ENCODE assay signal across 8 mouse cellular contexts in genomic region chr9:108052885-108053664, GRCm38 (mm10). TPM values are rescaled to one million over a fixed set of nuclear protein-coding genes. Genes with fewer than 3 reads are reported as not detected.
DNase-seq lines count a peak whose midpoint lies in the region; ATAC-seq and TF ChIP-seq lines count a peak whose summit lies in the region.

TSS of gene Amigo3 (plus strand) at chr9:108053159.

- 56% methylated on average over 20 of the region's 20 CpGs for WGBS in forebrain, embryonic 16.5 days
- 50% methylated on average over 20 of the region's 20 CpGs for WGBS in lung, embryonic 14.5 days
- 55% methylated on average over 20 of the region's 20 CpGs for WGBS in olfactory bulb, adult 2 months
- 60% methylated on average over 20 of the region's 20 CpGs for whole genome bisulfite sequencing in thymus, adult 2 months

- H3K9ac ChIP-seq in forebrain, embryonic 16.5 days (replicated peaks; ENCODE audit: low read depth, low read length), result no peak within 1 kb of the TSS
- H3K9ac ChIP-seq in lung, embryonic 14.5 days, result no peak within 1 kb of the TSS

- H3K4me2 ChIP-seq in forebrain, embryonic 16.5 days (ENCODE audit: low read length), result peak within 1 kb of the TSS; percentile 21; the same call in 1 of the 2 replicates
- H3K4me2 ChIP-seq in lung, embryonic 14.5 days, result peak within 1 kb of the TSS; percentile 53

- DNase-seq in G1E (ENCODE audit: low spot score), result peak; percentile 90
- DNase-seq in cerebellum, adult 18-20 months, result peak; percentile 94 to 95
- peak; percentile 96 to 98 for DNase-seq in heart, postnatal 36 days
- DNase-seq in layer of hippocampus, adult 2 months (ENCODE audit: low spot score in 2 of 2), result peak; percentile 96 to 97
- DNase-seq in lung, embryonic 14.5 days, result peak; percentile 100
- peak; percentile 96 for DNase-seq in thymus, adult 2 months

- H3K9me3 ChIP-seq in G1E (replicated peaks), result no peaks in the 10 kb centered on the region
- H3K9me3 ChIP-seq in forebrain, embryonic 16.5 days (ENCODE audit: control insufficient read depth, low read length), result no peaks in the 10 kb centered on the region
- no peaks in the 10 kb centered on the region for H3K9me3 ChIP-seq in lung, embryonic 14.5 days (ENCODE audit: low read depth, low read length)

- intact Hi-C loops in heart, postnatal 36 days (cut with DNase I), result loop anchor here (1.0 to 5.0 kb wide), 3 partner anchors 66 to 149 kb away; no protein-coding TSS in a partner anchor

- ATAC-seq in G1E (ENCODE audit: extremely low read depth, insufficient number of reproducible peaks, low FRiP score, poor library complexity, severe bottlenecking), result peak; percentile 48
- ATAC-seq in forebrain, embryonic 16.5 days, result peak; percentile 29
- ATAC-seq in lung, embryonic 14.5 days (ENCODE audit: insufficient read depth), result peak; percentile 57

- peaks cover 61% of the 10 kb centered on the region for H3K4me1 ChIP-seq in G1E (ENCODE audit: insufficient read depth, low read depth, low read length)
- H3K4me1 ChIP-seq in forebrain, embryonic 16.5 days (replicated peaks; ENCODE audit: control insufficient read depth, insufficient read depth, low read length), result peaks cover 18% of the 10 kb centered on the region
- peaks cover 7% of the 10 kb centered on the region; the same call in 1 of the 2 replicates for H3K4me1 ChIP-seq in lung, embryonic 14.5 days (ENCODE audit: insufficient read depth)
- peaks cover 25% of the 10 kb centered on the region for H3K4me1 ChIP-seq in olfactory bulb, adult 2 months (ENCODE audit: control insufficient read depth, insufficient read depth, low read length)
- peaks cover 15% of the 10 kb centered on the region for H3K4me1 ChIP-seq in thymus, adult 2 months (replicated peaks; ENCODE audit: control insufficient read depth, insufficient read depth, low read length)

- H3K27ac ChIP-seq in forebrain, embryonic 16.5 days (ENCODE audit: low read length), result no peak within 1 kb of the TSS
- peak within 1 kb of the TSS; percentile 67; the same call in 1 of the 2 replicates for H3K27ac ChIP-seq in layer of hippocampus, adult 2 months
- peak within 1 kb of the TSS; percentile 73; the same call in 1 of the 2 replicates for H3K27ac ChIP-seq in lung, embryonic 14.5 days (ENCODE audit: low read depth)
- no peak within 1 kb of the TSS for H3K27ac ChIP-seq in olfactory bulb, adult 2 months (ENCODE audit: insufficient read depth, low read depth, low read length)
- H3K27ac ChIP-seq in thymus, adult 2 months (ENCODE audit: control insufficient read depth, insufficient read depth, low read length), result no peak within 1 kb of the TSS

- H3K36me3 ChIP-seq in G1E (replicated peaks), result peaks cover 87% of the 10 kb centered on the region
- H3K36me3 ChIP-seq in forebrain, embryonic 16.5 days (ENCODE audit: control insufficient read depth, insufficient read depth), result peaks cover 14% of the 10 kb centered on the region
- H3K36me3 ChIP-seq in lung, embryonic 14.5 days (ENCODE audit: insufficient read depth), result peaks cover 65% of the 10 kb centered on the region
- H3K36me3 ChIP-seq in thymus, adult 2 months (ENCODE audit: control insufficient read depth, insufficient read depth, low read length), result peaks cover 11% of the 10 kb centered on the region

- no peak for TF ChIP-seq POLR2A in olfactory bulb, adult 2 months (IDR thresholded peaks at IDR 0.05; ENCODE audit: insufficient read depth, low read depth, low read length)
- no peak for TF ChIP-seq POLR2A in thymus, adult 2 months (IDR thresholded peaks at IDR 0.05; ENCODE audit: control insufficient read depth, extremely low read depth, insufficient read depth, low read length, poor library complexity)

- peak; percentile 61; the same call in 1 of the 2 replicates for TF ChIP-seq CTCF in G1E (IDR thresholded peaks at IDR 0.05; ENCODE audit: low read depth, low read length)
- TF ChIP-seq CTCF in layer of hippocampus, adult 2 months (conservative IDR thresholded peaks at IDR 0.05), result peak; percentile 99
- TF ChIP-seq CTCF in lung, embryonic 14.5 days (IDR thresholded peaks at IDR 0.05; ENCODE audit: low read depth), result peak; percentile 91
- TF ChIP-seq CTCF in olfactory bulb, adult 2 months (IDR thresholded peaks at IDR 0.05; ENCODE audit: insufficient read depth, low read depth, low read length), result peak; percentile 69
- peak; percentile 90 for TF ChIP-seq CTCF in thymus, adult 2 months (IDR thresholded peaks at IDR 0.05; ENCODE audit: borderline replicate concordance, control insufficient read depth, extremely low read depth, insufficient read depth, low read length, poor library complexity)

- H3K27me3 ChIP-seq in G1E (ENCODE audit: insufficient read depth, low read length), result no peaks in the 10 kb centered on the region; the same call in 1 of the 2 replicates
- no peaks in the 10 kb centered on the region for H3K27me3 ChIP-seq in forebrain, embryonic 16.5 days (replicated peaks; ENCODE audit: control insufficient read depth, insufficient read depth, low read length)
- no peaks in the 10 kb centered on the region for H3K27me3 ChIP-seq in lung, embryonic 14.5 days (ENCODE audit: insufficient read depth, low read length)
- no peaks in the 10 kb centered on the region for H3K27me3 ChIP-seq in thymus, adult 2 months (ENCODE audit: control insufficient read depth, insufficient read depth, low read length)

- H3K4me3 ChIP-seq in G1E (ENCODE audit: low read depth, low read length), result peak within 1 kb of the TSS; percentile 52; the same call in 1 of the 2 replicates
- H3K4me3 ChIP-seq in forebrain, embryonic 16.5 days (replicated peaks; ENCODE audit: low read length), result no peak within 1 kb of the TSS
- no peak within 1 kb of the TSS; the same call in 1 of the 2 replicates for H3K4me3 ChIP-seq in layer of hippocampus, adult 2 months
- H3K4me3 ChIP-seq in lung, embryonic 14.5 days (ENCODE audit: low read depth, low read length), result peak within 1 kb of the TSS; percentile 6
- no peak within 1 kb of the TSS for H3K4me3 ChIP-seq in olfactory bulb, adult 2 months (ENCODE audit: insufficient read depth, low read depth, low read length)
- H3K4me3 ChIP-seq in thymus, adult 2 months (ENCODE audit: control insufficient read depth, insufficient read depth, low read length), result no peak within 1 kb of the TSS

RNA-seq across cellular contexts. Expression of gene Amigo3, which starts in this region (rescaled TPM):
- 0.63 TPM in 1 of 2 replicates, not detected in the other for total RNA-seq in G1E (2014; fragmentation: Nextera tagmentation)
- 1.7 and 2.0 TPM in 2 replicates for total RNA-seq in G1E (2017)
- 0.31 and 0.35 TPM in 2 replicates for polyA plus RNA-seq in G1E (2012)
- 2.5 and 3.4 TPM in 2 replicates for polyA plus RNA-seq in forebrain, embryonic 16.5 days (2015; fragmentation: Nextera tagmentation; extraction: Ambion mirVana)
- 1 to 10 TPM; 1.1 to 1.4 TPM for total RNA-seq in heart, postnatal 36 days (2021)
- 1 to 10 TPM; 2.0 to 2.6 TPM for total RNA-seq in layer of hippocampus, adult 2 months (2021)
- 3.1 and 3.4 TPM in 2 replicates for polyA plus RNA-seq in lung, embryonic 14.5 days (2014; fragmentation: Nextera tagmentation; extraction: Ambion mirVana)
- not detected in 2 replicates for polyA plus RNA-seq in olfactory bulb, adult 2 months (2012; ENCODE audit: insufficient read depth, insufficient read length, low replicate concordance, missing spikeins)
- 4.5 and 4.8 TPM in 2 replicates for polyA plus RNA-seq in thymus, adult 2 months (2012; rRNA removed)

Comparison
In these comparisons a context has a peak if more than half of its experiments do, and no peak if none do; other contexts are left out.
1. H3K4me3 ChIP-seq: peak in G1E (single experiment) and lung, embryonic 14.5 days (single experiment); none in forebrain, embryonic 16.5 days (single experiment), layer of hippocampus, adult 2 months (single experiment), olfactory bulb, adult 2 months (single experiment) and thymus, adult 2 months (single experiment).
2. H3K27ac ChIP-seq: peak in layer of hippocampus, adult 2 months (single experiment) and lung, embryonic 14.5 days (single experiment); none in forebrain, embryonic 16.5 days (single experiment), olfactory bulb, adult 2 months (single experiment) and thymus, adult 2 months (single experiment).
3. Peak in every context shown above with its lines, with median percentiles within 50 percentile points of each other: ATAC-seq, DNase-seq and CTCF ChIP-seq.